Mouse (Mus musculus) heart, adult 2 months (tissue): ENCODE results near the gene Gstcd.

Experiments
- CTCF ChIP-seq: fragments of 200-600 bp; IDR thresholded peaks from 2 replicates; pipeline ENCODE4 v1.8.1; 2022; ENCODE audit warnings: antibody characterized with exemption, mild to moderate bottlenecking, moderate library complexity
- EP300 ChIP-seq: fragments of 200-500 bp; IDR thresholded peaks from 2 replicates; pipeline ENCODE4 v1.6.1; 2011; ENCODE audit warnings: low read depth, low read length, control low read depth; ENCODE audit not compliant: insufficient read depth
- POLR2A ChIP-seq: fragments of 200-500 bp; IDR thresholded peaks from 2 replicates; pipeline ENCODE4 v1.6.1; 2011; ENCODE audit warnings: mild to moderate bottlenecking, low read depth, low read length, control low read depth; ENCODE audit not compliant: insufficient read depth

DNA sequence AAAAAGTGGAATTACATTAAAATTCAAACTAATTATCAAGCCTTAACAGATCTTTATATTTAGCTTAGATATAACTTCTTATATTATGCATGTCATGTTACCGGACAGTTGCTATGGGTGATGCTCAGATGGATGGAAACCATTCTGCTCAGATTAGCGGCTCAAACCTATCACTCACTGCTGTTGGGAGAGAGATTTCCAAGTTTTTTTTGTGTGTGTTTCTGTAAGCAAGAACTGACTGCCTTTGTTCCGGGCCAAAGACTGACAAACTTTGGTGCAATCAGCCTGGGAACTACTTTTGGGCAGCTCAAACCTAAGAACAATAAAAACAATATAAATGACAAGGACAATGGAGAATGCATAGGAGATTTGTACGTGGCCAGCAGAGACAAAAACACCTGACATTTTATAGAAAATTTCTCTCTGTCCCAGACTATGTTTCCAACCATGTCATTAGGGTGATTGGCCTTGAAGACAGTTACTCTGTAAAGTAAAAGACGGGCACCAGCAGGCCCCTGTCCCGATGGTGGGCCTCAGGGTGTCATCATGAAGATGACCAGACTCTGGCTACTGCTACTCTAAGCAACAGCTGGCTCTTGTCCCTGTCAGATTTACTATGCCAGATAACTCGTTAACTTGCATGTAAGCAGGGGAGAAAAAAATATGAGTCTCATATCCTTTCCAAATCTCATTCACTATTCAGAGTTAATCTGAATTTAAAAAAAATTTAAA lies 96.5 kb downstream of the Gstcd start:
- TF ChIP-seq CTCF (no peak), EP300 (no peak), POLR2A (no peak)
